Mouse (Mus musculus) liver, postnatal 0 days (tissue): ENCODE data around the gene Cand1.

Experiments used
- CTCF ChIP-seq: sonication (generic); IDR thresholded peaks from 2 replicates; pipeline ENCODE4 v1.5.1; 2016; ENCODE audit warnings: antibody characterized with exemption, low read depth
- EP300 ChIP-seq: IDR thresholded peaks from 2 replicates; pipeline ENCODE4 v1.6.1; 2016; ENCODE audit warnings: antibody characterized with exemption, low read depth, mild to moderate bottlenecking

- TF ChIP-seq CTCF = no peak
- TF ChIP-seq EP300 = no peak
Measured at GRCm38 (mm10) chr10:119240722-119241089, 851 bp upstream of the Cand1 start.
